Mouse (Mus musculus) left cerebral cortex, adult 2 months (tissue): ENCODE measurements around the gene Plekhj1. TPM values are rescaled to one million over a fixed set of nuclear protein-coding genes. Genes with fewer than 3 reads are reported as not detected.
A peak's percentile ranks its signal among the peaks of the same experiment; 100 is the strongest.

ENCODE experiments used
- DNase-seq, 2 experiments: peaks; one replicate each; pipeline ENCODE4 v3.0.0; 2021 to 2022; ENCODE audit warnings: low spot score in 2 of 2, mixed read lengths in 1 of 2; ENCODE audit errors: extremely low spot score in 1 of 2
- H3K27ac ChIP-seq: fragments of 200-600 bp; 2 replicates; pipeline ENCODE4 v1.8.1; 2022
- H3K4me3 ChIP-seq: fragments of 200-600 bp; 2 replicates; pipeline ENCODE4 v1.8.1; 2022
- CTCF ChIP-seq: fragments of 200-600 bp; IDR thresholded peaks from 2 replicates; pipeline ENCODE4 v1.8.1; 2022; ENCODE audit warnings: antibody characterized with exemption, mild to moderate bottlenecking, moderate library complexity
- intact Hi-C: fragments of 180-260 bp; cut with DNase I; formaldehyde crosslinking; loops from one replicate; pipeline ENCODE4 v1.15.1; 2025
- total RNA-seq, 2 experiments: library from RNA; stranded (reverse); gene quantifications; 2 replicates each; pipeline ENCODE4 v1.2.3; 2021

Plekhj1 gene
- total RNA-seq, 2 experiments from 2014 or later: 68.2 to 71.0 TPM

GRCm38 (mm10) chr10:80810084-80810483 is 11.7 kb upstream of the Plekhj1 start:
- no peak for DNase-seq
- intact Hi-C loops: no loop called here
- no peak for TF ChIP-seq CTCF
- H3K4me3 ChIP-seq: no peak overlapping the region
- H3K27ac ChIP-seq: no peak overlapping the region; the same call in 1 of the 2 replicates

GRCm38 (mm10) chr10:80808985-80809632 is 10.7 kb upstream of the Plekhj1 start:
- intact Hi-C loops: loop anchor here (5.0 kb wide), 2 partner anchors 62 to 68 kb away; no protein-coding TSS in a partner anchor
- TF ChIP-seq CTCF: no peak
- Histone ChIP-seq H3K4me3 (peak overlapping the region; percentile 37), H3K27ac (peak overlapping the region; percentile 94)
- peak in 1 of 2 experiments; percentile 45 for DNase-seq

DNA sequence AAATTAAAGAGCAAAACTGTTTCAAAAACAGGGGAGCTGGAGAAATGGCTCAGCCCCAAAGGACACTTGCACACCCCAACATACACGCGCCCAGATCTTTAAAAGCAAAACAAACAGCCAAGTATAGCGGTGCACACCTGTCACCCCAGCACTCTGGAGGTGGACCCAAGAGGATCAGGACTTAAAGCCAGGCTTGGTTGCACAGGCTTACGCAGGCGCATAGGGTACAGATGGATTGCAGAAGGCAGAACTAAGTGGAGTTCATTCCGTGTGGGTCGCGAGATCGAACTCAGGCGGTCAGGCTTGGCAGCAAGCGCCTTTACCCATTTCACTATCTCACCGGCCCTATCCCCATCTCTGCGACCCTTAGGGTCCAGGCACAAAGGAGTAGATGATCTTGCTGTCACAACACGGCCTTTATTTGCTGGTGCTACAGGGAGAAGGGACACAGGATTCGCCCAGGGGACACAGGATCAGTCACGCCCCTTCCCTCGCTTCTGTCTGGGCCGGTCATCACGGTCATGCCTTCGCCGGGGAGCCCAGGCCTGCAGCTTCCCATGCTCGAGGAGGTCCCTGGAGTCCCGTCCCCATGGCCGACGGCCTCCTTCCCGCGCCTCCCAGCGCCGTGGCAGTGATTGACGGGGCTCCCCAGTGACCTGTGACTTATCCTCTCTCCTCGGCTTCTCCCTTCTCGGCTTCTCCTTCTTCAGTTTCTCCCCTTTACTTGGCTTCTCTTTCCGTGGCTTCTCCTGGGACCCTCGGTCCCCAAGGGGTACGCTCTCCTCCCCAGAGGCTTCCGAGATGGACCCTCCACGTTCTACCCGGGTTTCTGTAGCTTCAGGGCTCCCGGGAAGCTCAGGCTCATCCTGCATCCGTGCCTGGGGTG is 9.9 kb upstream of the Plekhj1 start:
- H3K4me3 ChIP-seq: peak overlapping the region; percentile 37

DNA sequence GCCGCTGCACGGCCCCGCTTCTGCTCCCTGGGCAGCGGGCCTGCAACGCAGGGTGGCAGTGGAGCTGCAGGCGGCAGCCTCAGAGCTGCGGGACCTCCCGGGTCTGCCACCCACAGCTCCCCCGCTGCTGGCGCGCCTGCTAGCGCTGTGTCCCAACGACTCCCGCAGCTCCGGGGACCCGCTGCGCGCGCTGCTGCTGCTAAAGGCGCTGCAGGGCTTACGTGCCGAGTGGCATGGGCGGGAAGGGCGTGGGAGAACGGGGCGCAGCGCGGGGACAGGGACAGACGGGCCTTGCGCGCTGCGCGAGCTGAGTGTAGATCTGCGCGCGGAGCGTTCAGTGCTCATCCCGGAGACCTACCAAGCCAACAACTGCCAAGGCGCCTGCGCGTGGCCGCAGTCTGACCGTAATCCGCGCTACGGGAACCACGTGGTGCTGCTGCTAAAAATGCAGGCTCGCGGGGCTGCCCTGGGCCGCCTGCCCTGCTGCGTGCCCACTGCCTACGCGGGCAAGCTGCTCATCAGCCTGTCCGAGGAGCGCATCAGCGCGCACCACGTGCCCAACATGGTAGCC is 8.7 kb upstream of the Plekhj1 start:
- DNase-seq: peak; percentile 86 to 87
- no peak for TF ChIP-seq CTCF
- Histone ChIP-seq H3K27ac (peak overlapping the region; percentile 94), H3K4me3 (peak overlapping the region; percentile 50)
- intact Hi-C loops: loop anchor here (5.0 kb wide), 2 partner anchors 60 to 70 kb away; no protein-coding TSS in a partner anchor

More for the DNA sequence above, 9.9 kb upstream of the Plekhj1 start:
- no peak for DNase-seq
- peak overlapping the region; percentile 94 for H3K27ac ChIP-seq
- intact Hi-C loops: loop anchor here (5.0 kb wide), 2 partner anchors 61 to 69 kb away; no protein-coding TSS in a partner anchor
- TF ChIP-seq CTCF: no peak

DNA sequence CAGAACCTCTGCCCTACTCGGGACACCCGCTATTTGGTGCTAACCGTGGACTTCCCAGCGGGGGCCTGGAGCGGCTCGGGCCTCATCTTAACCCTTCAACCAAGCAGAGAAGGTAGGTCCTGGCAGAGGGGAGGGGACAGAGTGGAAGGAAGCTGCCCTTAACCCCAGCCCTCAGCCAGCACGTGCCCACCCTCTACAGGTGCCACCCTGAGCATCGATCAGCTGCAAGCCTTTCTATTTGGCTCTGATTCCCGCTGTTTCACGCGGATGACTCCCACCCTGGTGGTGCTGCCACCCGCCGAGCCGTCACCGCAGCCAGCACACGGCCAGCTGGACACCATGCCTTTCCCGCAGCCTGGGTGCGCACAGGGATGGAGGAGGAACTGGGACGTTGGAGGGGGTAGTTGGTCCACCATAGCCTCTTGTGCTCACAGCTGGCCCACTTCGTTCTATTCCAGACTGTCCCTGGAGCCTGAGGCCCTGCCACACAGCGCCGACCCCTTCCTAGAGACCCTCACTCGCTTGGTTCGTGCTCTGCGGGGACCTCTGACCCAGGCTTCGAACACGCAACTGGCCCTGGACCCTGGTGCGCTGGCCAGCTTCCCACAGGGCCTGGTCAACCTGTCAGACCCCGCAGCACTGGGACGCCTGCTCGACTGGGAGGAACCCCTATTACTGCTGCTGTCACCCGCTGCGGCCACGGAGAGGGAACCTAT is 8.1 kb upstream of the Plekhj1 start:
- peak overlapping the region; percentile 94 for H3K27ac ChIP-seq
- peak overlapping the region; percentile 50 for H3K4me3 ChIP-seq
- intact Hi-C loops: loop anchor here (5.0 kb wide), 2 partner anchors 59 to 71 kb away; no protein-coding TSS in a partner anchor
- TF ChIP-seq CTCF: no peak
- DNase-seq: no peak

GRCm38 (mm10) chr10:80805925-80806324 is 7.5 kb upstream of the Plekhj1 start:
- intact Hi-C loops: loop anchor here (5.0 kb wide), 2 partner anchors 59 to 71 kb away; no protein-coding TSS in a partner anchor
- H3K27ac ChIP-seq: peak overlapping the region; percentile 94

DNA sequence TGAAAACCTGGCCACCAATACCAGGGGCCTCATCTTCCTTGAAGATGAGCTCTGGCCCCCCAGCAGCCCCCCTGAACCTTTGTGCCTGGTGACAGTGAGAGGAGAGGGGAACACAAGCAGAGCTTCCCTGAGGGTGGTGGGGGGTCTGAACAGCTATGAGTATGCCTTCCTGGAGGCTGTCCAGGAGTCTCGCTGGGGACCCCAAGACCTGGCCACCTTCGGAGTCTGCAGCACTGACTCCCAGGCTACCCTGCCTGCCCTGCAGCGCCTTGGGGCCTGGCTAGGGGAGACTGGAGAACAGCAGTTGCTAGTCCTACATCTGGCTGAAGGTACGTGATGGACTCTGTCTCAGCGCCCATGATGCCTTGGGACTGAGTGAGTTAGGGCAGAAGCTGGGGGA is 6.9 kb upstream of the Plekhj1 start:
- Histone ChIP-seq H3K4me3 (no peak overlapping the region), H3K27ac (no peak overlapping the region)
- no peak for DNase-seq
- intact Hi-C loops: loop anchor here (5.0 kb wide), 2 partner anchors 58 to 72 kb away; no protein-coding TSS in a partner anchor
- no peak for TF ChIP-seq CTCF

More at GRCm38 (mm10) chr10:80805925-80806324, 7.5 kb upstream of the Plekhj1 start:
- peak; percentile 90 for TF ChIP-seq CTCF
- no peak overlapping the region for H3K4me3 ChIP-seq
- peak; percentile 68 to 77 for DNase-seq

DNA sequence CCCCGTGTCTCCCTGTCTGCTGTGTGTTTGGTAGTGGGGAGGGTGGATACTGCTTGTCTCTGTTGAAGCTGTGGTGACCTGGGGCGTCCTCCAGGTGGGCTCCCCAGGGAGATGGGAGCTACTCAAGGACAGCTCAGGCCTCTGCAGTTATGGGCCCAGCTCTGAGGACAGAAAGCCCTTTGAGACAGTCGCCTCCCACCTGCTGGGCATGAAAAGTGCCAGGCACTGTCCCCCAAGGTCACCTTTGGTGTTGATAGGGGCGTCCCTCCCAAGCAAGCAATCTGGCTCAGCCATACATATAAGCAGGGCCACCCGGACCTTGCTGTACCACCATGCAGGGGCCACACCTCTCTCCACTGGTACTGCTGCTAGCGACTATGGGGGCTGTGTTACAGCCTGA is 6.5 kb upstream of the Plekhj1 start, which contains the start of gene Amh:
Gene Amh (plus strand): TSS at position 328 of the 400 bp plus-strand sequence.
- H3K4me3 ChIP-seq: no peak within 1 kb of the TSS
- H3K27ac ChIP-seq: peak within 1 kb of the TSS; percentile 94; the same call in 1 of the 2 replicates
- intact Hi-C loops: loop anchor here (5.0 kb wide), 2 partner anchors 58 to 72 kb away; no protein-coding TSS in a partner anchor
- TF ChIP-seq CTCF: no peak
- no peak for DNase-seq

DNA sequence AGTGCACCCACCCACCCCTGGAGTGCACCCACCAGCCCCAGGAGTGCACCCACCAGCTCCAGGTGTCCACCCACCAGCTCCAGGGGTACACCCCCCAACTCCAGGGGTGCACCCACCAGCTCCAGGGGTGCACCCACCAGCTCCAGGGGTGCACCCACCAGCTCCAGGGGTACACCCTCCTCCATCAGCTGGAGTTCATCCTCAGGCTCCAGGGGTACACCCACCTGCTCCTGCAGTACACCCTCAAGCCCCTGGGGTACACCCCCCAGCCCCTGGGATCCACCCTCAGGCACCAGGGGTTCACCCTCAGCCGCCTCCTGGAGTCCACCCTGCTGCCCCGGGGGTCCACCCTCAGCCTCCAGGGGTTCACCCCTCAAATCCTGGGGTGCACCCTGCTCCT is 5.9 kb upstream of the Plekhj1 start:
- no peak for DNase-seq
- TF ChIP-seq CTCF: no peak
- intact Hi-C loops: no loop called here
- Histone ChIP-seq H3K4me3 (no peak overlapping the region), H3K27ac (no peak overlapping the region)

GRCm38 (mm10) chr10:80802996-80803395 is 4.6 kb upstream of the Plekhj1 start:
- Histone ChIP-seq H3K27ac (no peak overlapping the region), H3K4me3 (no peak overlapping the region)
- DNase-seq: no peak
- TF ChIP-seq CTCF: no peak
- intact Hi-C loops: no loop called here

- TF ChIP-seq CTCF: no peak
- Histone ChIP-seq H3K4me3 (no peak overlapping the region), H3K27ac (no peak overlapping the region)
- intact Hi-C loops: no loop called here
- DNase-seq: no peak
Observed at GRCm38 (mm10) chr10:80802204-80802912, 3.9 kb upstream of the Plekhj1 start.
